Mouse (Mus musculus): ENCODE data around the gene Evx2.

- TF ChIP-seq CTCF (IDR thresholded peaks at IDR 0.05 in 2 of 3, conservative IDR thresholded peaks at IDR 0.05 in 1 of 3; ENCODE audit: control insufficient read depth in 1 of 3, insufficient read depth in 1 of 3, low read depth in 2 of 3, low read length in 3 of 3, poor library complexity in 1 of 3, severe bottlenecking in 1 of 3) = peak in 2 of 3 experiments; percentile 45 to 58; a peak in 5 of 6 replicates
- TF ChIP-seq JUND (IDR thresholded peaks at IDR 0.05; ENCODE audit: low read depth, low read length) = no peak
- no peak for TF ChIP-seq BHLHE40 (IDR thresholded peaks at IDR 0.05; ENCODE audit: borderline replicate concordance, low read depth, low read length)
- no peak for TF ChIP-seq NELFE (IDR thresholded peaks at IDR 0.05; ENCODE audit: low read depth, low read length)
- no peak for TF ChIP-seq NRF1 (IDR thresholded peaks at IDR 0.05; ENCODE audit: insufficient read depth, low read depth, low read length, poor library complexity, severe bottlenecking)
- no peak for TF ChIP-seq TAL1 (IDR thresholded peaks at IDR 0.05; ENCODE audit: low read length)
- no peak for TF ChIP-seq EP300 (IDR thresholded peaks at IDR 0.05; ENCODE audit: low read depth in 1 of 2, low read length in 2 of 2)
- no peak for TF ChIP-seq POLR2A (IDR thresholded peaks at IDR 0.05; ENCODE audit: control insufficient read depth in 1 of 2, insufficient read depth in 1 of 2, low read depth in 1 of 2, low read length in 2 of 2, poor library complexity in 1 of 2)
- TF ChIP-seq SMC3 (IDR thresholded peaks at IDR 0.05; ENCODE audit: low read depth, low read length) = peak; percentile 45
Measured at GRCm38 (mm10) chr2:74686301-74686987, 27.1 kb upstream of the Evx2 start.
